Mouse (Mus musculus): ENCODE data around the gene Tmem41b.

GRCm38 (mm10) chr7:109959716-109960612, 26.8 kb downstream of the Tmem41b start, which contains the start of gene Dennd5a:
- TF ChIP-seq POLR2A (IDR thresholded peaks at IDR 0.05; ENCODE audit: insufficient read depth, low read depth, low read length) (peak; percentile 94), CTCF (IDR thresholded peaks at IDR 0.05; ENCODE audit: insufficient read depth, low read depth, low read length) (no peak)
